Mouse (Mus musculus): ENCODE data around the gene Katnb1. TPM values are rescaled to one million over a fixed set of nuclear protein-coding genes. Genes with fewer than 3 reads are reported as not detected.

Katnb1 gene
- polyA plus RNA-seq, 1 experiment from 2014 or later, result 14.8 TPM

DNA sequence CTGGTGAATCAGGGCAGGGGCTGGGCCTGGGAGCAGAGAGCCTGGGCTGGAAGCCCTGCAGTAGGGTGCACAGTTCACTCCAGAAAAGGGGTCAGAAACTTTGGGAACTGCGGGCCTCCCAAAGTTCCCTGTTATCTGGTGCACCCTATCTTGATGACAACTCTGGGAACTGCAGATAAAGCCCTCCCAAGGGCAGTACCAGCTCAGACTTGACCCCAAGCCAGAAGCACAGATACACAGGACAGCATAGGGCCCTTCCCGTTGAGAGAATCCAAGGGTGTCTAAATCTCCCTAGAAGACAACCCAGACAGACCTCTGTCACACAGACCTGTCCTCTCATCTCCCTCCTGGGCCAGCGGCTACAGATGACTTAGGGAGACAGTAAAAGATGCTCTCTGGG, 69.6 kb downstream of the Katnb1 start:
- DNase-seq, result no peak
- no peak overlapping the region for H3K27ac ChIP-seq

More for the DNA sequence above, 69.6 kb downstream of the Katnb1 start:
- Histone ChIP-seq H3K27me3 (no peaks in the 10 kb centered on the region), H3K36me3 (no peaks in the 10 kb centered on the region), H3K4me2 (no peak overlapping the region), H3K4me1 (replicated peaks) (peaks cover 24% of the 10 kb centered on the region), H3K4me3 (replicated peaks) (no peak overlapping the region), H3K9ac (no peak overlapping the region), H3K9me3 (replicated peaks) (no peaks in the 10 kb centered on the region)
- no peak for ATAC-seq (ENCODE audit: low read depth)
- WGBS (ENCODE audit: insufficient replicate concordance), result 62% methylated on average over 3 of the region's 3 CpGs

Other genes with a start within 250 kb of the Katnb1 start
- 51.4 and 51.5 TPM in 2 replicates for gene Coq9, start 242.9 kb upstream of the Katnb1 start, polyA plus RNA-seq (2015; fragmentation: Nextera tagmentation; extraction: Ambion mirVana)
- 66.7 and 68.0 TPM in 2 replicates for gene Ciapin1, start 242.8 kb upstream of the Katnb1 start, polyA plus RNA-seq (2015; fragmentation: Nextera tagmentation; extraction: Ambion mirVana)
- gene Polr2c, start 223.7 kb upstream of the Katnb1 start, polyA plus RNA-seq (2015; fragmentation: Nextera tagmentation; extraction: Ambion mirVana), result 94.5 and 95.3 TPM in 2 replicates
- gene Dok4, start 204.9 kb upstream of the Katnb1 start, polyA plus RNA-seq (2015; fragmentation: Nextera tagmentation; extraction: Ambion mirVana), result 9.3 and 9.8 TPM in 2 replicates
- gene Ccdc102a, start 163.1 kb upstream of the Katnb1 start, polyA plus RNA-seq (2015; fragmentation: Nextera tagmentation; extraction: Ambion mirVana), result 3.5 TPM in 2 replicates
- 0.43 and 0.52 TPM in 2 replicates for gene Adgrg5, start 157.5 kb upstream of the Katnb1 start, polyA plus RNA-seq (2015; fragmentation: Nextera tagmentation; extraction: Ambion mirVana)
- gene Adgrg1, start 106.4 kb upstream of the Katnb1 start, polyA plus RNA-seq (2015; fragmentation: Nextera tagmentation; extraction: Ambion mirVana), result 42.7 and 55.6 TPM in 2 replicates
- 5.5 and 6.0 TPM in 2 replicates for gene Adgrg3, start 63.5 kb upstream of the Katnb1 start, polyA plus RNA-seq (2015; fragmentation: Nextera tagmentation; extraction: Ambion mirVana)
- gene Drc7, start 26.1 kb upstream of the Katnb1 start, polyA plus RNA-seq (2015; fragmentation: Nextera tagmentation; extraction: Ambion mirVana), result 0.19 and 0.21 TPM in 2 replicates
- gene Kifc3, start 121.6 kb downstream of the Katnb1 start, polyA plus RNA-seq (2015; fragmentation: Nextera tagmentation; extraction: Ambion mirVana), result 3.2 and 4.1 TPM in 2 replicates
- not detected in 2 replicates for gene Cngb1, start 225.4 kb downstream of the Katnb1 start, polyA plus RNA-seq (2015; fragmentation: Nextera tagmentation; extraction: Ambion mirVana)
- not detected in 2 replicates for gene Tepp, start 229.4 kb downstream of the Katnb1 start, polyA plus RNA-seq (2015; fragmentation: Nextera tagmentation; extraction: Ambion mirVana)

All from liver, embryonic 13.5 days (tissue).